Mouse (Mus musculus): ENCODE measurements around the gene Tm4sf20.
A peak's percentile ranks its signal among the peaks of the same experiment; 100 is the strongest.

Gene Tm4sf20

DNA sequence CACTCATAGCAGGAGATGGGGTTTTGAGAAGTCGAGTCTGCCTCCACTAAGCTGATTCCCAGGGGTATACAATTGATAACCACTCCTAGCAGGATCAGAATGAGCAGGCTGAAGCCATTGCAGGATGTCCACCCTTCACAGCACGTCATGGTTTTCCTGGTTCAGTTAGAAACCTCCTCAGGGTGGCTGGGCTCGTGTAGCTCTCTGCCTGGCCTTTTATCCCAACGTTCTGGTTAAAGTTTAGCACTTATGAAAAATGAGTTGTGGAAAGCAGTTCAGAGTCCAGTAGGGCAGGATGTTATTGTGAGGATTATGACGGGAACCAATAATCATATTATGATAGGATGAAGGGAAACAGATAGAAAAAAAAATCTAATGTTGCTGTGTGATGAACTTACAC is at the start of gene Tm4sf20:
Tm4sf20 (minus strand) TSS at position 193 of the 400 bp plus-strand sequence.
- DNase-seq (ENCODE audit: low spot score in 2 of 2) = no peak

DNA sequence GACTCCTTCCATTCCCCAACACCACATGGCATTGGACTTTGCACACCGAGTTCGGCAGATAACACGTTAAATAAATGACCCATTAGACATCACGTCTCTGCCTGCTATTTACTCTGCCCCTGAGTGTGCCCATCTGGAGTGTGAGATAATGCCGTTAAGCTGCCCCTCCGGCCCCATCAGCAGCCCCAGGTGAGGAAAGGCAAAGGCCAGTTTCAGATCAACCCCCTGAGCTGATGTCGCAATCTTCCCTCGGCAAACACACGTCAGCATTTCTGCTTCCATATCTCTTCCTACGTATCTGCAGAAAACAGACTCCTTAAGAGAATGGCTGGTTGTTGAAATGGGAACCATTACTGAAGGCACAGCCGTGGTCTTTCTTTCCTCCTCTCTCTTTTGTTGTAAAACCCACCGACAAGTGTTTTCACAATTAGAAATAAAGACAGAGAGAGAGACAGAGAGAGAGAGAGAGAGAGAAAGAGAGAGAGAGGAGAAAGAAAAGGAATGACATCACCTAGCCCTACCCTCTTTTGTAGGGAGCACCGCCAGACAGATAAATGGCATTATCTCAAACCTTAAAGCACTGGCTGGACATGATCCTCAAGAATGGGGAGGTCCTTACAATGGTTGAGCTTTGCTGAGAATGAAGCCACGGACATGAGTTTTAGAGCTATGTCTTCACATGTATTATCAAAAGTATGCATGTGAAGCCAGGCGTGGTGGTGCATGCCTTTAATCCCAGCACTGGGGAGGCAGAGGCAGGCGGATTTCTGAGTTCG is 47.9 kb upstream of the Tm4sf20 start:
- DNase-seq (ENCODE audit: low spot score in 2 of 2) = no peak

DNA sequence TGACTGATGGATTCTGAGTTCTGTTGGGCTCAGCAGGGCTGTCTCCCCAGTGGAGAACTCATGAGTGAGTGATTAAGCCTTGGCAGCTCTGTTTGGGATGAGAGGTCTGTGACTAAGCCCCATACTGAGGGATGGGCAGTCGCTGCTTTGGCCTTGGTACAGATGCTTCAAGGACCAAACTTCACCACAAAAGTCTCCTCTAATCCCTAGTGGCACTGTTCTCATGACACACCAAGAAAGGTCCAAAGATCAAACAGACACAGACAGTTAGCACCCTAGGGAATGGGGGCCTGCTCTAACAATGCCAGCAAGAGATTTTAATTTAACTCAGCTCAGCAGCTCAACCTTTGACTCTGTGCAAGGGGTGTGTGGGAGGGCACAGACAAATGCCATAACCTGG is 43.5 kb upstream of the Tm4sf20 start:
- no peak for DNase-seq (ENCODE audit: low spot score in 2 of 2)

DNA sequence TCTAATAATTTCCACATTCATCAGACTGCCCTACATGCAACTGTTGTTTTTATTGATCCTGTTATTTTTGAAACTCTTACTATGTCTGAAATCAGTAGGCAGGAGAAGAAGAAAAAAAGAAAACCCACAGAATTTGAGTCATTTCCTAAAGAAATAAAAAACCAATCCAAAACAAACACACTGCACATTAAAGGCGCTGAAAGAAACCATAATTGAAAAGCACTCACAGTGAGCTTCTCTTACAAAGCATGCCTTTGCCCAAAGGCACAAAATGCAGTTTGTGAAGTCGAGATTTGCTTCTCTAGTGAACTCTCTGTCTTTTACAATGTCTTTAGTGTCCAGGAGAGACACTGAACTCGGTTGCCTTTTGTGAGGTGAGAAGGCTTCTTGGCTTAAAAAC is 40.3 kb upstream of the Tm4sf20 start:
- DNase-seq (ENCODE audit: low spot score in 2 of 2) = no peak

DNA sequence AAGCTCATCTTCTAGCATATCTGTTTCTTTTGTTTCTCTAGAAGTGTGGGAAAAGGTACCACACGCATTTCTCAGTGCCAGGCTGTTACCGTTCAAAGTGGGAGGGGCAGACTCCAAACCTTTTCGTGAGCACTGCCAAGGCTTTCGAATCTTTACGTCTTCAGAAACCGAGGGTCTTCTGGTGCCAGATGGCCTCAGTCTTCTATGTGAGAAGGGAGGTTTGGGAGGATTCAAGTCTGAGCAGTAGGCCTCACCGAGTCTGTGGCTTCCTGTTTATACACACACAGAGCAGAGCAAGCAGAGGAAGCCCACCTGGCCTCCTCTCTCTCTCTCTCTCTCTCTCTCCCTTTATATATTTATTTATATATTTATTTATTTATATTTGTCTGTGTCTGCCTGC is 38.9 kb upstream of the Tm4sf20 start:
- no peak for DNase-seq (ENCODE audit: low spot score in 2 of 2)

DNA sequence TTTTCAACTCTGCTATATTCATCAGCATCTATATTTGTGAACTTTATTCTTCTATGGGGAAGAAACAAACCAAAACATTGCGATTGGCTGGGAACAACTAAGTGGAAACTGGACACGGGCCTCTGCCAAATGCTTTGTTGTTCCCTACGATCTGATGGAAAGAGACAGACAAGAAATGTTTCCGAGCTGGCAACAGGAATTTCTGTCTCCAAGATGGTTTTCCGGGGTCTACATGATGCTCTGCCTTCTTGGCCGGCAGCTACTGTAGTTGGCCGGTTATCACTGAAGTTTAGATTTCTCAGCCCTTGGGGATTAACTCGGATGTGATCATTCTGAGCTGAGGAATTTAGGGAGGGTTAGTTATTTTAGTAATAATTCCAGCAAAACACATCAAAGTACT is 38.1 kb upstream of the Tm4sf20 start:
- no peak for DNase-seq (ENCODE audit: low spot score in 2 of 2)

DNA sequence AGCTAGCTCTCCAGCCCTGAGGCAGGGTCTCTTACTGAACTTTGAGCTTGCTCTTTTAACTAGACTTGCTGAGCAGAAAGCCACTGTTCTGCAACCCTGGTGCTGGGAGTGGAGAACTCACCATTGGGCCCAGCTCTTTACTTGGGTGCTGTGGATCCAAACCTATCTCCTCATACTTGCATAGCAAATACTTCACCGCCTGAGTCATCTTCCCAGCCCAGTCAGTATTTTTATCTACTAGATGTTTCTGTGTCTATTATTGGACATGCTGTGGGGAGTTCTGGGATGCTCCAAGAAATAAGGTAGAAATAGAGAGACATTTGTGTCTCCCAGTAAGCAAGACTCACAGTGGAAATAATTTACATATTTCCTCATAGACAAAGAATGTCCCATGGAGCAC is 35.8 kb upstream of the Tm4sf20 start:
- DNase-seq (ENCODE audit: low spot score in 2 of 2) = no peak

DNA sequence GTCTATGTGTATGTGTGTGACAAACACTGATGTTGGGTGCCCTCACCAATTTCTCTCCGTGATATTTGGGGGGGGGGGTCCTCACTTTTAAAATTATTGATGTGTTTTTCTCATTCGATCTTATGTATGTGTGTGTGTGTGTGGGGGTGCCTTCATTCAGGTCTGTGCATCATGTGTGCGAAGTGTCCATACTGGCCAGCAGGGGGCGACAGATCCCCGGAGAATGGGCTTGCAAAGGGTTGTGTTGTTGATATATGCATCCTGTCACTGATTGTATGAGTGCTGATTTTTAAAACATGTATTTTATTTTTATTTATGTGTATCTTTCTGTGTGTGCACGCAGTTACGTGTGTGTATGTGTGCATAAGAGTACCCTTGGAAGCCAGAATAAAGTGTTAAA is 35.3 kb upstream of the Tm4sf20 start:
- DNase-seq (ENCODE audit: low spot score in 2 of 2) = no peak

DNA sequence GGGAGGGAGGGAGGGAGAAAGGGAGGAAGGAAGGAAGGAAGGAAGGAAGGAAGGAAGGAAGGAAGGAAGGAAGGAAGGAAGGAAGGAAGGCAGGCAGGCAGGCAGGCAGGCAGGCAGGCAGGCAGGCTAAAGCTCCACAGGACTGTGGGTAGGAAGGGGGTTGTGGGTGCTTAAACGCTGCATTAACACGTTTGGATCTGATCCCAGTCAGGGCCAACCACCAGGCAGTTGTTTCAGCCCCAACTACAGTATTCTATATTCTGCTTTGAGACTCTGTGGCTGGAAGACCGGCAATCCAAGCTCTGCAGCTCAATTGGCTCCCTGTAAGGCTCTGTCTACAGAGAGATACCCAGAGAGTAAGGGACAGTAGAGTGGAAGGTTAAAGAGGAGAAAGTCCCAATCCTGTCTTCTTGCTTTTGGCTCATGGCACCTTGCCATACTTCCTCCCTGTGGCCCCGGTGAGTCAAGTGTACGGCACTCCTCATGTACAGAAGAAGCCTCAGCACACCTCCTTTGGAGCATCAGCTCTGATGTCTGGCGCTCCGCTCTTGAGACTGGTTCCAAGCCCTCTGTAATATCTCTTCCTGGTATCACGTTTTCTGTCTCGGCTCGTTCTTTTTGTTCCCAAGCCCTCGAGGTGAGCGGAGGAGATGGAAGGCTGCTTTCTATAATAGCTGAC is 33.0 kb upstream of the Tm4sf20 start:
- no peak for DNase-seq (ENCODE audit: low spot score in 2 of 2)

DNA sequence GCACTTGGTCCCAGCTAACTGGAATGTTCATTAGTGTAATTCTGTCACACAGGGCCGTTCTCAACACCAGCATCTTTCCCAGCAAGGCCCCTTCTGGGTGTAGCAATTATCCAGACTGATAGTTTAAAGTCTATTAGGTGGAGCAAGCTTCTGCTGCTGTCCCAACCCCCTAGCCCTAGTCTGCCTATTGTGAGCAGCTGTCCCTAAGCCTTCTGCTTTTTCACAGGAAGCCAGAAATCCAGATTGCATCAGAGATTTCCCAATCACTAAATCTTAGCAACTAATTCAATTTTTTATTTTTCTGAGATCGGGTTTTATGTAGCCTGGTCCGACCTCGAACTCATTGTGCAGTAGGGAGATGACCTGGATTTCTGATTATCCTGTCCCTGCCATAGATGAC is 30.7 kb upstream of the Tm4sf20 start:
- DNase-seq (ENCODE audit: low spot score in 2 of 2) = no peak

DNA sequence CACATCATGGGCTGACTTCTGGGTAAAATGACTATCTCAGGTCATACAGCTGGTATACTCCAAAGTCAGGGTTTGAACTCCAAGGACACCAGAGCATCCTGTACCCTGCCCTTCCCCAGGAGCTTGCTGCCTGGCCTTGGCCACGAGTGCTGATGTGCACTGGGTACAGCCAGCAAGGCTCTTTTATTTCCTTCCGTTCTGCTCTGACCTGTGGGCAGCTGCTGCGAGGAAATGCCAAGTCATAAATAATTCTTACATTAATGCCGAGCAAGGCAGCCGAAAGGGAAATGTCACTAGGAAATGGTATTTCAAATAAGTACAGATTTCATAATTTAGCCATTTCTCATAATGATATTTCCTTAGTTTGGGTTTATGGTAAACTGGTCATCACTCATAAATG is 30.0 kb upstream of the Tm4sf20 start:
- no peak for DNase-seq (ENCODE audit: low spot score in 2 of 2)

DNA sequence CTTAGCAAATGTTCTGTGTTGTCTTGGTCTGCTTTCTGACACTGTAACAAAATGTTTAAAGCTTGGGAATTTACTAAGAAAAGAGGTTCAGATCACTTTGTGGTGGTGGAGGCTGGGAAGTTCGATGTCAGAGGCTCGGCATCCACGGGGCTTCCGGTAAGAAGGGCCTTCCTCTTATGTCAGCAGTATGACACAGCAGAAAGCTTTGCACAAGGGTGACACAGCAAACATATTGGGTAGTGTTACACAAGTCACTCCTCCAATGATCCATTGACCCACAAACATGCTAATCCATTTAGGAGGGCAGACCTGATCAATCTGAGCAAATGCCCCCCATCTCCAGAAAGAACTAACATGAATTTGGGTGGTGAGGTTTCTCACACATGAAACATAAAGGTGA is 28.8 kb upstream of the Tm4sf20 start:
- no peak for DNase-seq (ENCODE audit: low spot score in 2 of 2)

DNA sequence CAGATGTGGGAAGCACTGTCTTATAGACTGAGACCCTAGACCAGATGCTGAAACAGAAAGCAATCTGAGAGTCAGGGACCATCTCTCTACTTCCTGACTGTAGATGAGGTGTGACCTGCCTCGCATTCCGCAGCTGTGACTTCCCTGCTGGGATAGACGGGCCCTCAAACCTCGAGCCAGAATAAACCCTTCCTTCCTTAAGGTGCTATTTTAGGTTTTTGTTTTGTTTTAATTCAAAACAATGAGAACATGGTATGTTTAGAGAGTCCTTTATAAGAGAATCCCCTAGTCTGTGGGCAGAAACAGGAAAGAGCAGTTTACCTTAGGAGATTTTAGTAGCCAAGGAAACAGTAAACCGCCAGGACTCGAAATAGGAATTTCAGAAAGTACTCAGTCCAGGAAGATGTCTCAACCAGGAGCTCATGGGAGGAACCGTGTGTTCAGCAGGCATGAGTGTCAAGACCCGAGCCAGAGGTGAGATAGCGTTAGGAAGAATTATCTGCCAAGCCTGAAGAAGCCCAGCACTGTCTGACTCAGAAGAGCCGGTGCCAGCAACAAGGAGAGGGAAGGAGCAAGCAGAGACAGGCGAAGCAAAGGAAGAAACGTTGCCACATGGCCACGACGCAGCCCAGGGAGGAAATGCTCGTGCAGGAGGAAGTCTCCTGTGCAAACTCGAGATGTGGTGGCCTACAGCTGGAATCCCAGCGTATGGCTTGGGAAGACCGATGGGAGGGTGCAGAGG is 27.6 kb upstream of the Tm4sf20 start:
- DNase-seq (ENCODE audit: low spot score in 2 of 2) = no peak

DNA sequence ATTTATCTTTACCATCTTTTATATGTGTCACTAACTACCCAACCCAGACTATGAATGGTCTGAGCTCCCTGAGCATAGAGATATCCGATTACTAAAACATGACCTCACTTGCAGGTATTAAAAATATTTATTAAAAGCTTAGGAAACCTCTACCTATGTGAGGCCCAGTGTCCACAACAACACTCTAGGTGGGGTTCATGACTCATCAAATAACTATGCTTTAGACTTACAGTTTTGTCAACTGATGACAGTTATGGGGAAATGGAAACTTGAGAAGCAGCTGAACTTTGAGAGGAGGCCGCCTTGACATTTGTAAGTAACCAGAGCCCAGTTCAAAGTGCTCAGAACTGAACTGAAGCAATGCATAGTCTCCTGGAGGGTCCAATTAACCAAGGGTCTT is 26.9 kb upstream of the Tm4sf20 start:
- DNase-seq (ENCODE audit: low spot score in 2 of 2) = no peak

DNA sequence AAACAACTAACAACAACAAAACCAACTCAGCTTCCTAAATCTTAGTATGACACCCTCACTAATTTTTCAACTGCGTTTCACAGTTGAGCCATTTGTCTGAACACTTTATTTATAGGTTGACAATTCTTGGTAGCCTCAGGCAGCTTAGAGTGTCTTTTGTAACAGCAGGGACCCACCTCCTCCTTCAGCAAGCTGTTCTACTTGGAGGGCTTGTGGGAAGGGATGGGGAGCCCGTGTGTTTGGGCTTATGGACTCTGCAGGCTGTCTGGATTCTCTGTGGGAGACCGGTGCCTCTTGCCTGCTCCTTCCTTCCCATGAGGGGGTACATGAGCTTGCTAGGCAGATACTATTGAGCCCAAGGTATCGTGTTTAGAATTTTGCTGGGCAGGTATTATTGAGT is 25.7 kb upstream of the Tm4sf20 start:
- DNase-seq (ENCODE audit: low spot score in 2 of 2) = peak; percentile 62 to 79

DNA sequence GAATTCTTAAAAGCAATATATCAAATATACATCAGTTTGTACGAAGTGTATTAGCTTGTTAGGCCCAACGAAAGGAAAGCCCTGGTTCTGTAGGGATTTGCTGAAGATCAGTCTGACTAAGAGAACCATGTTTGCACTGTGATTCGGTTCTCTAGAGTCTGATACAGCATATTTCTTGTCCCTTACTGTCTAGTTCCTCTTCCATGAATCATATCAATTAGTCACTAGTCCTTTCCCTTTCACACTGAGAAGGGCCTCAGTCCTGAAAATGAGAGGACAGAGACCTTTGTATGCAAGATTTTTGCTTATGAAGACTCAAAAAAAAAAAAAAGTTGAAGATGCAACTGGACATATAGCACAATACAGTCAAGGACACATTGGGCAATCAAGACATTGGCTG is 24.8 kb upstream of the Tm4sf20 start:
- DNase-seq (ENCODE audit: low spot score in 2 of 2) = no peak

DNA sequence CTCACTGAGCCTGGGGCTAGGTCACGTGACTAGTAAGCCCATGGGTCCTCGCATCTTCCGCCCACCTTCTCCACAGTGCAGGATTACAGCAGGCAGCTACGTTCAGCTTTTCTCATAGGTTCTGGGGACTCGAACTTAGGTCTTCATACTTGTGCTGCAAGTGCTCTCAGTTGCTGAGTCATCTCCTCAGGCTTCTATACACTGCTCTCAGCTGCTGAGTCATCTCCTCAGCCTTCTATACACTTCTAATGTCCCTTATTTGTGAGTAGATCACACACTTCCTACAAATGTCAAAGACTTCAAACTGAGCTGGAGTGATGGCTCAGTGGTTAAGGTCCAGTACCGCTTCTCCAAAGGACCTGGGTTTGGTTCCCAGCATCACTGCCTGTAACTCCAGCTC is 24.0 kb upstream of the Tm4sf20 start:
- DNase-seq (ENCODE audit: low spot score in 2 of 2) = no peak

DNA sequence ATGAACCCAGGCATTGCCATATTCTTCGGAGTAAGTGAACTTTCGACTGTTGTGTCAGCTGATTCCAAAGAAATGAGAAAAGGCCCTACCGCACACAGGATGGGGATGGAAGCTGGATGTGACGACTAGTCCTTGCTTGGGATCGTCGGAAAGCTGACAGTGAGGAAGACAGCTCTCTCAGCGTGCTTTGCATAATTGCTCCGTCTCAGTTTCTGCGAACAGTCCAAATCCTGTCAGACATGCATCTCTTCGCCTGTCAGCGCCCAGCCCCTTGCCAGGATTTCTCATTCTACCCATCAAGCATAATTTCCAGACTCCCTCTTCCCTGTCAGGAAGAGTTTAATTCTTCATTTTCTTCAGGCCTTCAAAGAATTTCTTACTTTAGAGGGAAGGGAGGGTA is 22.8 kb upstream of the Tm4sf20 start:
- no peak for DNase-seq (ENCODE audit: low spot score in 2 of 2)

DNA sequence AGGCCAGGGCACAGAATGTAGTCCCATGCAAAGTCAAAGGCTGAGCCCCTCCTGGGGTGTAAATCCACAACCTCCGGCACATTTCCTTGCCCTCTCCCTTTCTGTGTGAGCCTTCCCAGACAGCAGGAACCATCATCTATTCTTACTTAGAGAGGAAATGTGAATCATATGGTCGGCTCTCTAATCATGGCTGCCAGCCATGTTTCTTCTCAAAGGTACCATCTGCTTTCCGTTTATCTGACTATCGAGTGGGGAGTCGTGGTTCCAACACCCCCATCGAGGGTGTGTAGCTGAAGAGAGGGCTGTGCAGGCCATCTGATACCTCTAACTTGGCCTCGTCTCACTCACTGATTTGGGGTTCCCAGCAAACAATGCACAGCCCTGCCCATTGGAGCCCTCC is 19.8 kb upstream of the Tm4sf20 start:
- peak; percentile 44 to 53 for DNase-seq (ENCODE audit: low spot score in 2 of 2)

DNA sequence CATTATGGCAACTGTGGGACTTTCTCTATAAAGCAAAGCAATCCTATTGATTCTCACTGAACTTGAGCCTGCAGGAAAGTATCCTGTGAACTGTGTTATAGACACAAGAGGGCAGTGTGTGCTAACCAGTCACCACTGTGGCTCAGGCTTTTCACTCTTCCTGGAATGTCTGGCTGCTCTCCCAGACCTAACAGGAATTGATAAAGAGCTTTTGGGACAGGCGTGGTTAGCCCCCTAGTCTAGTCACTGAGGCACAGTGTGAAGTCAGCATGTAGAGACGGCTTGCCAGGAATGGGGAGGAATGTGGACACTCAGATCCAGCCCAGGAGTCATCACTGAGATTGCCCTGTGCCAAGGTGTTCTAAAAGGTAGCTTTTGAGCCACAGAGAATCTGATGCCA is 19.2 kb upstream of the Tm4sf20 start:
- peak; percentile 83 to 87 for DNase-seq (ENCODE audit: low spot score in 2 of 2)

DNA sequence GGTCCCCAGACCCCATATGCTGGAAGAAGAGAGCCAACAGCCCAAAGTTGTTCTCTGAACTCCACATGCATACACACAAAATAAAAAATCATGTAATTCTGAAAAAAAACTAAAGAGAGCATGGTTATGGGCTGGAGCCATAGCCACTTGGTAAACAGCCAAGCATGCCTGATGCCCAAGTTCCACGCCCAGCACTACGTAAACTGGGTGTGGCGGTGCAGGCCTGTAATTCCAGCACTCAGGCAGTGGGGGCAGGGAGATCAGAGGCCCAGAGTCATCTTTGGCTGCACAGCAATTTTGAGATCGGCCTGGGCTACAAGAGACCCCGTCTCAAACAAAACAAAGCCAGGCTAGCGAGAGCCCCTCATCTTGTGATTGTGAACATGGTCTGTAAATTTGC is 17.3 kb upstream of the Tm4sf20 start:
- no peak for DNase-seq (ENCODE audit: low spot score in 2 of 2)

DNA sequence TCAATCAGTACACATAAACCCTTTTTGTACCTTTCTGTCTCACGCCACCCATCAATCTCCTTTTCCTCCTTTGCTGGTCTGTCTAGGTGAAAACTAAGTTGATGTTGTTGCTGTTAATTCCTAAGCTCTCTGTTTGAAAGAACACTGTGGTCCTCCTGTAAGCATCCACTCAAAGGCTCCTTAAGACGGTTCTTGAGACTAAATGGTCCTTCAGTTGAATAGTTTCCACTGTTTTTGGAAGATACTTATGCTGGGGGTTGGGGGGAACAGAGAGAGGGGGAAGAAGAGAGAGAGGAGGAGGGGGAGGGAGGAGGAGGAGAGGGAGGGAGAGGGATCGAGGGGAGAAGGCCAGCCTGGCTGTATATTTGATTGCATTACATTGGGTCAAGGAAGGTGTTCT is 15.3 kb upstream of the Tm4sf20 start:
- no peak for DNase-seq (ENCODE audit: low spot score in 2 of 2)

DNA sequence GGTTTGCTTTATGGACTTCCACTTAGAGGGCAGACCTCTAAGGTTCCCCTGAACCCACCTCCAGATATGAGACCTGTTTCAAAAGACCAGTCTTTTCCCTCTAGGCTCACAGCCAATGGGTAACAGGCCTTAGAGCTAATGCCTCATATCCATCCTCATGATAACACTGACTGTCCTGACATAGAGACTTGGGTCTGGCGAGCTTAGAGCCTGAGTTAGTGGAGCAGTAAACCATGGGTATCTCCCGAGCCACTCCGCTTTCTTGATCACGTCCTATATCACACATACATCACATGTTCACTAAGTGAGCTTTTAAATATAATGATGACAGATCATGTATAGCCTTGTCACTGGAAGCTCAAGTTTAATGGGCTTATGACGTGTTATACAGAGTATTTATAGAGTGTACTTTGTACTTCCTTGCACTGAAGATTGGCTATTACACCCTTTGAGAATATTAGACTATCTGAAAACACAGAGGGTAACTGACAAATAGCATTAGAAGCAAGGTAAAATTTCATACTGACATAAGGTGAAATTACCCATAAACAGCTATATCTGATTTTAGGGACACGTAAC is 11.2 kb upstream of the Tm4sf20 start:
- no peak for DNase-seq (ENCODE audit: low spot score in 2 of 2)
